In the genomic region with DNA sequence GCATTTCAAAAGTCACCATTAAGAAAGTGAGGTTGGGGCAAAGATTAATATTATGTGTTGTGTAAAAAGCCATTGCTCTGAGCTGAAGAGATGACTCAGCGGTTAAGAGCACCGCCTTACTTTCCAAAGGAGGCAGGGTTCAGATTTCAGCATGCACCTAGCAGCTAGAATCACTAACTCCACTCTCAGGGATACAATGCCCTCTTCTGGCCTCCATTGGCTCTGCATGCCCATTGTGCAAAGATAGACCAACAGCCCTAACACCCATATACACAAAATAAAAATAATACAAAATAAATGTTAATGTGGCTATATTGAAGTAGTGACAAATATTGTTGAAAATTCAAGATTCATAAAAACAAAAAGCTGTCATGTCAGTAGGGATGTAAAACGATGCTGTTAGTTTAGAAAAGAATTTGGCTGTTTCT, we compare ENCODE assay signal across 9 mouse cellular contexts. TPM values are rescaled to one million over a fixed set of nuclear protein-coding genes. Genes with fewer than 3 reads are reported as not detected.
DNase-seq lines count a peak whose midpoint lies in the region; ATAC-seq lines count a peak whose summit lies in the region.
"Had no signal": no experiment of that assay in that cellular context is flagged by ENCODE, and none has a peak within 500 bp of the region (broad histone marks: within the 10 kb centered on the region; RNA-seq: fewer than 3 reads in every experiment).

No protein-coding gene starts in this region.

- no peak overlapping the region for H3K9ac ChIP-seq in neural tube, embryonic 14.5 days (replicated peaks; ENCODE audit: low read depth, low read length)
- H3K9ac ChIP-seq: embryonic facial prominence, embryonic 15.5 days had no signal

- H3K27me3 ChIP-seq in limb, embryonic 10.5 days (ENCODE audit: low read depth, poor library complexity, severe bottlenecking) = no peaks in the 10 kb centered on the region
- no peaks in the 10 kb centered on the region for H3K27me3 ChIP-seq in neural tube, embryonic 14.5 days (ENCODE audit: control insufficient read depth, insufficient read depth, low read length)

- 0 out of 2 replicates have a peak, but pooled peaks have one; percentile 12 for ATAC-seq in neural tube, embryonic 14.5 days (ENCODE audit: low read depth)

- H3K9me3 ChIP-seq in limb, embryonic 10.5 days (replicated peaks) = no peaks in the 10 kb centered on the region
- no peaks in the 10 kb centered on the region for H3K9me3 ChIP-seq in neural tube, embryonic 14.5 days (ENCODE audit: control insufficient read depth, low read length)
- H3K9me3 ChIP-seq: embryonic facial prominence, embryonic 15.5 days had no signal

- peaks cover 17% of the 10 kb centered on the region for H3K4me1 ChIP-seq in limb, embryonic 10.5 days
- H3K4me1 ChIP-seq in neural tube, embryonic 14.5 days (ENCODE audit: control insufficient read depth, insufficient read depth, low read length) = peaks cover 10% of the 10 kb centered on the region

- no peak overlapping the region for H3K4me3 ChIP-seq in limb, embryonic 10.5 days
- no peak overlapping the region for H3K4me3 ChIP-seq in neural tube, embryonic 14.5 days (ENCODE audit: low read depth, low read length)

- H3K4me2 ChIP-seq in neural tube, embryonic 14.5 days (ENCODE audit: low read depth, low read length) = no peak overlapping the region

- peak; percentile 79 for DNase-seq in layer of hippocampus, adult 11-12 months (ENCODE audit: low spot score)
- no peak for DNase-seq in layer of hippocampus, adult 9-10 months (ENCODE audit: low spot score)
- peak; percentile 87 for DNase-seq in c-Kit-positive CD71-positive TER-119-negative erythroid progenitor cells, embryonic 14.5 days (ENCODE audit: low read depth)
- DNase-seq in frontal cortex, postnatal 10 days (ENCODE audit: low spot score in 2 of 2) = peak; percentile 15 to 48
- peak; percentile 87 for DNase-seq in kidney, adult 18-20 months
- DNase-seq in limb, embryonic 10.5 days (ENCODE audit: low spot score) = peak; percentile 71
- peak; percentile 79 for DNase-seq in testis, postnatal 10 days (ENCODE audit: low spot score)

- peaks cover 6% of the 10 kb centered on the region for H3K36me3 ChIP-seq in limb, embryonic 10.5 days
- peaks cover 6% of the 10 kb centered on the region; the same call in 1 of the 2 replicates for H3K36me3 ChIP-seq in neural tube, embryonic 14.5 days (ENCODE audit: control insufficient read depth, insufficient read depth, low read length)

- no peak overlapping the region for H3K27ac ChIP-seq in limb, embryonic 10.5 days
- no peak overlapping the region for H3K27ac ChIP-seq in neural tube, embryonic 14.5 days (ENCODE audit: low read depth, low read length)

- 23% methylated on average over 3 of the region's 3 CpGs for WGBS in limb, embryonic 10.5 days
- WGBS in neural tube, embryonic 14.5 days = 26% methylated on average over 3 of the region's 3 CpGs

RNA-seq across cellular contexts. Expression of gene Ube4a, which starts 1.4 kb away (rescaled TPM):
- 20.4 and 24.2 TPM in 2 replicates for polyA plus RNA-seq in limb, embryonic 10.5 days (2016; fragmentation: Nextera tagmentation; extraction: Ambion mirVana)
- polyA plus RNA-seq in neural tube, embryonic 14.5 days (2014; fragmentation: Nextera tagmentation; extraction: Ambion mirVana) = 48.3 and 52.8 TPM in 2 replicates

RNA-seq across cellular contexts. Expression of gene Cd3g, which starts 13.4 kb away (rescaled TPM):
- not detected in 2 replicates for polyA plus RNA-seq in limb, embryonic 10.5 days (2016; fragmentation: Nextera tagmentation; extraction: Ambion mirVana)
- 0.22 TPM in 1 of 2 replicates, not detected in the other for polyA plus RNA-seq in neural tube, embryonic 14.5 days (2014; fragmentation: Nextera tagmentation; extraction: Ambion mirVana)

RNA-seq across cellular contexts. Expression of gene Cd3d, which starts 14.8 kb away (rescaled TPM):
- polyA plus RNA-seq in limb, embryonic 10.5 days (2016; fragmentation: Nextera tagmentation; extraction: Ambion mirVana) = not detected in 2 replicates
- polyA plus RNA-seq in neural tube, embryonic 14.5 days (2014; fragmentation: Nextera tagmentation; extraction: Ambion mirVana) = not detected in 2 replicates
- polyA plus RNA-seq: embryonic facial prominence, embryonic 15.5 days had no signal

RNA-seq across cellular contexts. Expression of gene Cd3e, which starts 42.6 kb away (rescaled TPM):
- not detected in 2 replicates for polyA plus RNA-seq in limb, embryonic 10.5 days (2016; fragmentation: Nextera tagmentation; extraction: Ambion mirVana)
- 0.31 TPM in 1 of 2 replicates, not detected in the other for polyA plus RNA-seq in neural tube, embryonic 14.5 days (2014; fragmentation: Nextera tagmentation; extraction: Ambion mirVana)

RNA-seq across cellular contexts. Expression of gene Atp5l, which starts 46.3 kb away (rescaled TPM):
- polyA plus RNA-seq in limb, embryonic 10.5 days (2016; fragmentation: Nextera tagmentation; extraction: Ambion mirVana) = 550 and 555 TPM in 2 replicates
- polyA plus RNA-seq in neural tube, embryonic 14.5 days (2014; fragmentation: Nextera tagmentation; extraction: Ambion mirVana) = 756 and 860 TPM in 2 replicates
